Comparison of ENCODE assay signal across 1 mouse cellular context in genomic region chr17:28327673-28328325, GRCm38 (mm10).
TF ChIP-seq lines count a peak whose summit lies in the region.

No protein-coding gene starts in this region.

TF ChIP-seq in CH12.LX, 34 proteins besides CTCF, POLR2A, EP300 and RAD21:
- TF ChIP-seq BHLHE40 (IDR thresholded peaks at IDR 0.05; ENCODE audit: low read depth, low read length) (no peak), CHD1 (IDR thresholded peaks at IDR 0.05; ENCODE audit: low read depth, low read length) (no peak), KAT2A (IDR thresholded peaks at IDR 0.05; ENCODE audit: insufficient replicate concordance, low read length) (no peak)
